Mouse (Mus musculus) c-Kit-negative CD71-positive TER-119-positive erythroid progenitor cells, embryonic 14.5 days (primary cell): Measurements from ENCODE around the gene Cmah.

Experiments
- DNase-seq: peaks from one replicate; pipeline ENCODE4 v3.0.0-alpha.2; 2013; ENCODE audit warnings: low read depth, low spot score

Cmah gene

DNA sequence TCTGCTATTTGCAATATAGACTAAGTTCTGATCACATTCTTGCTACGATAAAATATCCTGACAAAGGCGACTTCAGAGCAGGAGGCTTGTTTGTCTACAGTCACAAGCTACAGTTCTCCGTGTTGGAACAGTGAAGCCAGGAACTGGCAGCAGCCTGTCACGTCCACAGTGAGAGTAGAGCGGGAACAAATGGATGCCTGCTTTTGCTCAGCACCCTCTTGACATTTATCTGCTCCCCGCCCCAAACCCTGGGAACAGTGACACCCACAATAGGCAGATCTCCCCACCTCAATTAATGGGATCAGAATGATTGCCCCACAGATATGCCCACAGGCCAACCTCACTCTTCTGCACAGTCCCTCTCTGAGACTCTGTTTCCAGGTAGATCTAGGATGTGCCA lies 153.6 kb downstream of the Cmah start:
- no peak for DNase-seq

DNA sequence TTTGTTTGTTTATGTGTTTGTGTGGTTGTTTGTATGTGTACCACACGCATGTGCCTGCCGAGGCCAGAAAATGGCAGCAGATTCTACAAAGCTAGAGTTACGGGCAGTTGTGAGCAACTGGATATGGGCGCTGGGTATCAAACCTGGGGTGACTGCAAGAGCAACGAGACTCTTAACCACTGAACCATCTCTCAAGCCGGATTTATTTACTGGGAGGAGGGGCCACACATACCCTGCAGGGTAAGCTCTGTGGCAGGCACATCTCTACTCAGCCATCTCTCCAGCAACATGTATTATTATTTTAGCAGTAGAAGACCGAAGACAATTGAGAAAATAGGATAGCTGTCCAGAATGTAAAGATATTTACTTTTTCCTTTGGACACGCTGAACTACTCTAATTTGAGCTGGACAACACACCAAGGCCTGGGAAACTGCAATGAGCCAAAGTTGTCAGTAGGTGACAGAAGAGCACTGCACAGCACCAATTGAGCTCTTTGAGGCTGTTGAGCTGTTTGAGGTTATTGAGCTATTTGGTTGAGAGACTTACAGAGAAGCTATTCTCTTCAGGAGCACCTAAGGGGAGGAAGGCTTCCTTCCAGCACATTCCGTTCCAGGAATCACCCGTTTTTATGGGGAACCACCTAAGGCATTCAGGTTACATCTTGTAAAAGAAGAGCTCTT lies 154.6 kb downstream of the Cmah start:
- DNase-seq, result no peak

DNA sequence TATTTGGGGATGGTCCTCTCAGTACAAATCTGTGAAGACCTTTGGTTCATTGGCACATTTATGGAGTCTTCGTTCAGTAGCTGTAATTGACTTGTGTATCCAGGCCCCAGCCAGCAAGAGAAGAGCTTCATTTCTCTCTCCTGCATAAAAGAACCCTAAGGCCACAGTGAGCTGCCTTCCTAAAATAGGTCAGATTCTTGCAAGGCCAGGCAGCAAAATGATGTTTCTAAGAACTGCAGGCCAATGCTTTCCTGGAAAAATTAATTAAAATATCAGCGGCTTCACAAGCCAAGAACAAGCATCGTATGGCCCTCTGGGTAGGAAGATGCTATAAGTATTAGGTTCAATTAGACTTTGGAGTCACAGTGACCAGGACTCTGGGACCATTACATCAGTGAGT lies 156.5 kb downstream of the Cmah start:
- no peak for DNase-seq

DNA sequence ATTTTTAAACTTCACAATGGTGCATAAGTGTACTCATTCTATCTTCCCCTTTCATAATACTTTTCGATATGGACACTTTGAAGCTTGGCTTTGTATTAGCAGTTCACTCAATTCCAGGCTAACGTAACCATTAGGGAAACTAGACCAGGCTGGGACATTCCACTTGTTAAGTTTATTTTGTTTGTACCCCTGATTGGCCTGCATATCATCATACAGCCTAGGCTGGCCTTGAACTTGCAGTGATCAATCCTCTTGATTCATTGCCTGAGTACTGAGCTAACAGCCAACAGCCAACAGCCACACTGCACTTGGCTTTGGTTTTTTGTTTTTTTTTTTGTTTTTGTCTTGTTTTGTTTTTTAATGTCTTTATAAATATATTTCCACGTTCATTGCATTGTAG lies 157.6 kb downstream of the Cmah start:
- DNase-seq, result no peak

DNA sequence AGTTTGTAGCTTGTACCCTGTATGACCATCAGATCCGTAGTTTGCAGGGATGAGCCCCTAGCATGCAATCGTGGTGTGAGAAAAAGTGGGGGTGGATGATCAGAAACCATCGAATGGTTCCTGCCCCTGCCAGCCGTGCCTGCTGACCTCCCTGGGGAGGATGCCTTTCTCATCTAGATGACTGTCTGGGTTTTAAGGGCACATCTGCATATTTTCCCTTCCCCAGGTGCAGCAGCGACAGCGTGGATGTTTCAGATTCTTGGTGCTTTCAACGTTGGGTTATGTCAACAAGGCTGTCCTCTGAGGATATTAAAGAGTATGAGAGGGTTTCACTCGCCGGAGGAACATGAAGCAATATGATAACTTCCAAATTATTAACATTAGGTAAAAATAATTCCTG lies 158.8 kb downstream of the Cmah start:
- no peak for DNase-seq

DNA sequence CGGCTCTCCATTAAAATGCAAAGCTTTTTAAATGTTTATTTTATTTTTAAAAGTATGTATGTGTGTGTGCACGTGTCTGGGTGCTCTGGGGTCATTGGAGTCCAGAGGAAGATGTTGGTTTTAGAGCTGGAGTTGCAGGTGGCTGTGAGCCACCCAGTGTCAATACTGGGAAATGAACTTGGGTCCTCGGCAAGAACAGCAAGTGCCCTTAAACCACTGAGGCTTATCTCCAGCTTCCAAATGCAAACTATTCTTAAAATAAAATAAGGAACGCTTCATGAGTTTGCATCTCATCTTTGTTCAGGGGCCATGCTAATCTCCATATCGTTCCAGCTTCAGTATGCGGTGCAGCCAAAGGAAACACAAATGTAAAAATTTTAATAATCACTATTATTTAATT lies 159.2 kb downstream of the Cmah start:
- DNase-seq, result no peak

DNA sequence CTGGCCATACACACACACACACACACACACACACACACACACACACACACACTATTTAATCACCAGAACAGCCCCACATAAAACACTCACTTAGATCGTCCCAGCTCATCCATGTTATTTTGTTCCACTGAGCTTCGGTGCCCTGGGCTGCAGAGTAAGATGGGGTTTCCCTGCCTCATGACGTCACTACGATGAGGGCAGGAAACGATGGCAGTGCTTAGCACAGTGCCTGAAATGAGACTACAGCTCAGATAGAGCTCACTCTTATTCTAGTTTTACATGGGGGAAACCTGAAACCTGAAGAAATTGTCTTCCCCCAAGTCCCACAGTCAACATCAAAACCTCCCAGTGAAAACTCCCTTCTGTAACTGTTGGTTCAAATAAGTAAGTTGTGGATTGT lies 159.9 kb downstream of the Cmah start:
- no peak for DNase-seq

DNA sequence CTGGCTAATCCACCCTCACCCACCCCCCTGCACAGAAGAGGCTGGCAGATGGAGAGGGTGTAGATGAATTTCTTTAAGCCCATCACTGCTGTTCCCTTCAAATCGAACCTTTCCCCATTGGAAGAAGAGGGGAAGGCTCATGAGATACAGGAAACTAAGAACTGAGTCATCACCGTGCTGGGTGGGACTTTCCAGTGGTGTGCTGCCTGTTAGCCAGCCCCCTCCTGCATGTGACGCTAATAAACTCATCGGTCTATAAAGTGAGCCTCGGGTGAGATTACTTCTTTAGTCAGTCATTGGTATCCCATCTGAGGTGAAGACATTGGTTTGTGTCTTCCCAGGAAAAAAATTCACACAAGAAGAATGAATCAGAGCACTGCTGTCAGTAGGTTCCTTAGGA lies 160.3 kb downstream of the Cmah start:
- no peak for DNase-seq

DNA sequence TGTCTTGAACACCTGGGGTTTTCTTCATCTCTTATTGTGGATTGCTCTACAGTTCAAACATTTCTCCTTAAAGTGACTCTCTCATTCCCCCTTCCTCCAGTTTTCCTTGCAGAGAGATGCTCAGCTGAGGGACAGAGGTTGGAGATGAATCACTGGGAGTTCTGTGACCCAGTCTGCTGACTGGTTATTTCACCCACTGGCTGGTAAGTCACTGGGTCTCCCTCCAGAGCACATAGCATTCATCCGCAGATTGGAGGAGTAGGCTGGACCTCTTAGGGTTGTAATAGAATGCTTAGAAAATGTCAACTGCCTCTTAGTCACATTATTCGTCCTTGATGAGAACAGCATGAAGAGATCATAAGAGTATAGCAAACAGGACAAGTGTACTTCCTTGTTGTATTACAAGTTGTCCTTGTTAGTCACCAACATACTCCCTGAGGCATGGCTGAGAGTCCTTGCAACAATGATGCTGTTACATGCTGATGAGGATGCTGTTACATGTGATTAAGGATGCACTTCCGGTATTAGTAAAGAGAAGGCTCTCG lies 161.4 kb downstream of the Cmah start:
- no peak for DNase-seq

DNA sequence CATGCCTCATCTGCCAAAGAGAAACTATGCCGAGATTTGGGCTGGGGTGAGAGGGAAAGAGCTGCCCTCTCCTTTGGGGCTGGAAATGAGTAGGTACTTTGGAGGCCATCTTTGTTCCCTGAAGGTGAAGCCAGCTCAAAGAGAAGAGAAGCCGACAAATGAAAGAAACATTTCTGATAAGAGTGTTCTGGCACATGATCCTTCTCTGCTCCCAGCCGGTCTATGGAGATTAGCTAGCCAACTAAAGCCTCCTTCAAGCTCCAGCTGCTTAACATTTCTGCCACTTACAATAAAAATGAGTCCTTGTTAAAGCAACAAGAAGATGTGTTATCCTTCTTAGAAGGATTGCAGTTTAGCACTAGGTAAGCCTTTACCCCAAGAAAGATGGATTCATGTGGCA lies 162.3 kb downstream of the Cmah start:
- DNase-seq, result no peak

DNA sequence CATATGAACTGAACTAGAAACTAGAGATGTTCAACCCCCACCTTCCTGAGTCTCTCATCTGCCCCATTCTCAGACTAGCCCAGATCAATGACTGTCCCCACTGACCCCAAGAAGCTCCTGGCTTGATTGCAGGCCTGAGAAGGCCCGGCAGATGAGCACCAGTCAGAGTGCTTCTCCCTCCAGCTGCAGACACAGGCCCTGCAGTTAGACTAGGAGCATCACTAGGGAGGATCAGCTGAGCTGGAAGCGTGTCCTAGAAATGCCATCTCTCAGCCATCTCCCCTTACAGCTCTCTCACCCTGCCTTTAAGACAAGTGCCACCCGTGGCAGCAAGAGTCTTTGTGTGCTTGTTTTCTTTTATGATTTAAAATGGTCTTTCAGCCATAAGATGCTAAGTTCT lies 162.8 kb downstream of the Cmah start:
- DNase-seq, result no peak

DNA sequence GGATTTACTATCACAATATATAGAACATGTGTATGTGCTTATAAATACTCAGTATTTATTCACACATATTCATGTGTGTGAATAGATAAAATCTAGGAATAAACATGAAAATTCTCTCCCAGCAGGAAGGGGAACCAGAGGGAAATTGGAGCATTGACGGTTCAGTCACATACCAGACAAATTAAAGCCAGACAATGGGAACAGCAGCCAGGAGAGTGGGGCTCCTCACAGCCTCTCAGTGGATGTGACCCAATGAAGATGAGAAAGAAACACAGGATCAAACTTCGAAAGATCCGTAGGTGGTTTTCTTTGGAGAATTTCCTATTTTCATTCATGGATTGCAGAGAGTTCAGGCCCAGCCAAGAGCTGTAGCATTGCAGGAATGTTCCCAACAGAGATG lies 163.9 kb downstream of the Cmah start:
- no peak for DNase-seq

DNA sequence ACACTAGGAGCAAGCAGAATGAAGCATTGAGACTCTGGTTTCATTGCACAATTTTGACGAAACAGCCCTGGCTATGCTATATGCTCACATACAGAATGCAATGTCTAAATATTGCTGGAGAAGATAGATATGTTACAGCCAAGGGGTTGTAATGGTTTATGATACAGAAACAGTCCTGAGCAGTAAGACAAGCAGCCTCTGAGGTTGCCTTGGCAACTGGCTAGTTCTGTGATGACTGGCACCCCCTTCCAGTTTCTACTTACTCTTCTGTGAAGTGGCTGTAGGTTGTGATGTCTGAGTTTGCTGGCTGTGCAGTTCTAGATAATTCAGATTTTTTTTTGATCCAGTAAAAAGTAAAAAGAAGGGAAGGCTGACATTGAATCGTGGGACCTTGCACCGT lies 166.6 kb downstream of the Cmah start:
- no peak for DNase-seq

DNA sequence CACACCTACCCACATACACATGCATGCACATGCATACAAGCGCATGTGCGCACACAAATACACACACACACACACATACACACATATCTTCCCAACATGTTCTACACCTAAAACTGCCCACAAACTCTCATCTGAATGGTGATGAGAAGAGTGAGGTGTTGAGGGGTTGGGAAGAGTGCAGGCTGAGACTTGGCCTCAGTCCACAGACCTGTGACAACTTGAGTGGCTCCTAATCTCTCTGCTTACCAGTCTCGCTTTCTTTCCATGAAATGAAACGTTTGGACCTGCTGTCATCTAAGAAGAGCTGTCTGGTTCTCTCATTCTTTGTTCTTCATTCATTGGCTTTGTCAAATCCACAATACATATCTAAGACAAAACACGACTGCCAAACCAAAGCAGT lies 169.1 kb downstream of the Cmah start:
- DNase-seq, result no peak

DNA sequence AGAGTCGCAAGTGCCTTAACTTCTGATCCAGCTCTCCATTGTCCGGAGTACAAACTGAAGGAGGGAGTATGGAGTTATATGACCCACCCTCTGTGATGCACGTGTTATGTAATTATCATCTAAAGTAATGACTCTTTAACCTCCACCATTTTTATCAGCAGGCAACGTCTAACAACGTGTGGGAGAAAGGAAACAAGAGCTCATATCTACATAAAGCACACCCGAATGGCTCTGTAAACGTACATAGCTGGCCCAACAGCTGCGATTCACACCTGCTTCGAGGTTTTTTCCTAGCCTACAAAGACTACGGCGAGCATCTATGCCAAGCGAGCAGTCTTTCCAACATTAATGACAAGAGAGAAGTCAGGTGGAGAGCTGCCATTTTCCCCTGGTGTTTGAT lies 169.8 kb downstream of the Cmah start:
- DNase-seq, result no peak

DNA sequence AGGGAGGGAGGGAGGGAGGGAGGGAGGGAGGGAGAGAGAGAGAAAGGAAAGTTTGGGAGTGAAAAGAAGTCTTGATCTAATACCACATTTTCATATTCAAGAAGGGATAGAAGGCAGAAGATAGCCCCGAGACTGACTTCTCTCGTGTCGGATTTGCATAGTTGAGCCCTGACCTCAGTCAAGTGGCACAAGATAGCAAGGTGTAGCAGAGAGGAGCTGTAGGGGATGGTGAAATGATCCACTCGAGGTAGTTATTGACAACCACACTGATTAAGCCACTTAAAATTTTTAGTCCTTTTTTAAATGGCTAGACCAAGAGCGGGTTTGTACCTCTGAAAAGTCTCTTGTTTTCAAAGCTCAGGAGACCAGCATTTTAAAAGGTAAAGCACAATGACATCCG lies 171.1 kb downstream of the Cmah start:
- DNase-seq, result no peak

DNA sequence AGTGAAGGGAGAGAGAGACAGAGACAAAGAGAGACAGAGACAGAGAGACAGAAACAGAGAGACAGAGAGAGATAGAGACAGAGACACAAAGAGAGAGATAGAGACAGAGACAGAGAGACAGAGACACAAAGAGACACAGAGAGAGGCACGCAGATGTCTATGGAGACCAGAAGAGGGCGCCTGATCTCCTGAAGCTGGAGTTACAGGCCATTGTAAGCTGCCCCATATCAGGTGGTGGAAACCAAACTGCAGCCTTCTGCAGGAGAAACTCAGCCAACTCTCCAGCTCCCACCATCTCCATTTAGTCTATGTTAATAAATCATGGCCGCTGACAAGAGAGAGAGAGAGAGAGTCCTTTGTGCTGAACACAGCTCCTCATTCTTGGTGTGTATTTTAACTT lies 172.3 kb downstream of the Cmah start:
- DNase-seq, result peak; percentile 24

DNA sequence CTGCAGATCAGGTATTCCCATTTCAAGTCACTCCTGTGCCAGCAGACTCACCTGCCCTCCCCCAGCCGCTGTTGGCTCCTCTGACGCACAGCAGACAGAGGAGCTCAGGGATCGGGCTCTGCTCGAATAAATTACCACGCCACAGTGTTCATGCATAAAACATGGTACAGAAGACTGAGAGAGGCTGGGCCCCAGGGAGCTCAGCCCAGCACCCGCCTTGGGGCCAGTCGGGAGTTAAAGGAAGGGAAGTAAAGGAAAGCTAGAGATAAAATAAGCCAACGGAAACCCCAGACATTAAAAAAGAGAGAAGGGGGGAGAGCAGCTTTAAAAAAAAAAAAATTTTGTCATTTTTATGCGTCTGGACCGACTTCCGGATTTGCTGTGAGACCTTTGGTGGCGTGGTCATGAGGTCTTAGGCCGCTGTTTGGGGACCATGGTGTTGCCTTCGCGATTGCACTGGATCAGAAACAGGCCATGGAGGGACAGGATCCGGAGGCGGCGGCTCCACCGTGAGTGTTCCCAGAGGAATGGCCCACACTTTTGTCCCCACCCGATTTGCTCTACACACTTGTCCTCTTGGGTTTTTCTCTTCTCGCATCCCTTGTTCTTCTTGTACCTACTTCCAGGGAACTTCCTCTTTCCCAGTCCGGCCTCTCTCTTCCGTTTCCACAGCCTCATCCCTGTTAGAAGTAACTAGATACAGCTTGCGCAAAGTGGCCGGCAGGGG lies 174.1 kb downstream of the Cmah start:
- no peak for DNase-seq

DNA sequence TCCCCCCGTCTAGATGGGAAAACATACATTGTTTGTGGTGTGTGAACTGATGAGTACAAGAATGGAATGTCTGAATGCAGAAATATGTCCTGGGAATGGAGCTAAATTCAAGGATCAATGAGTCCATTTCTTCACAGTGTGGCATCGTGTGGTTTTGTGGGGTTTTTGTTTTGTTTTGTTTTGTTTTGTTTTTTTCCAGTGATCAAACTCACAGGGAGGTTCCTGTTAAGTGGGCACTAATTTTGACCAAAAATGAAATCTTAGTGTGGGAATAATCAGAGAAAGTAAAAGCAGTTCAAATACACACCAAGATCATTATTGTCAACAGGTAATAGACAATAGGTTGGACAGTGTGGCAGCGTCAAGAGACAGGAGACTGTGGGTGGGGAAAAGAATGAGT lies 174.7 kb downstream of the Cmah start:
- no peak for DNase-seq

DNA sequence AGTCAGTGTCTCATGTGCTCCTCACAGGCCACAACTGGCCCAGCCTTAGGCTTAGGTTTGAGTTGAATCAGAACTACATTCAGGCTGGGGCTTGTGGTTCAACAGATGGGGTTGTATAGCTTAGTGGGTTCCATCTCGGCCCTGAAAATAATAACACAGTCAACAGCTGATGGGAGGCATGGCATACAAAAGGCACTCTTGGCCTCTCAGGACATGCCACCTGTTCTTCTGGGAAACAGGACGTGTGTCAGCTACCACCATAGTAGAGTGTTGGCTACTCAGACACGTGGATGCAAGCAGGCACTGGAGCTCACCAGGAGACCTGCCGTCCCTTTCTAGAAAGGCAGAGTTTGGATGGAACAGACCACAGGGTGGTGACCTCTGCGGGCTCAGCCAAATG lies 178.6 kb downstream of the Cmah start:
- no peak for DNase-seq

DNA sequence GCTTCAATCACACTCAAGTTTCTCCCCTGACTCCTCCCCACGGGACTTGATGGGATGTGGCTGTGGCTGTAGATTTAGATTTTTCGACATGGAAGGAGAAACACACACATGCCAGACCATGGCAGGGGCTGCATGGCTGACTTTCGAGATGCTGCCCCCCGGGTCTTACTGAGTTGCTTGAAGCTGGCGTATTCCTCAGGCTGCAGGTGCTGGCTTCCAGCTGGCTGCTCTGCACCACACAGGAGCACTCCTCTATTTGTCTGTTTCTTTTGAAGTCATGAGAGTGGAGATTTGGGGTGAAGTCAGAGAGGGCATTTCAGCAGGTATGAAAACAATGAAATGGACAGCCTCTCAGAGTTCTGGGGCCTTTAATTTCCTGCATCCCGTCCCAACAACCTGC lies 180.0 kb downstream of the Cmah start:
- no peak for DNase-seq

DNA sequence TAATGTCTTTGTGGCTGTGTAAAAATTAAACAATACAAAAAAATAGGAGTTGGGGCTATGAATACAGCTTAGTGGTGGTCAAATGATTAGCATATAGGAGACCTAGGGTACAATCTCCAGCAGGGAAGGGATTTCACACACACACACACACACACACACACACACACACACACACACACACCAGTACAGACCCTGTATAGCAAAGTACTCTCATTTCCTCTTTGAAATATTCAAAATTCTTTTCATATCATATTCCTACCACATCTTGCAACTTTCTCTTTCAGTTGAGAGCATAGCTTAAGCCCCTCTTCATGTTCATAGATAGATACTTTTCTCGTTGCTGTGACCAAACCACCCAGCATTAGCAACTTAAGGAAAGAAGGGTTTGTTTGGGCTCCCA lies 181.7 kb downstream of the Cmah start:
- DNase-seq, result no peak

DNA sequence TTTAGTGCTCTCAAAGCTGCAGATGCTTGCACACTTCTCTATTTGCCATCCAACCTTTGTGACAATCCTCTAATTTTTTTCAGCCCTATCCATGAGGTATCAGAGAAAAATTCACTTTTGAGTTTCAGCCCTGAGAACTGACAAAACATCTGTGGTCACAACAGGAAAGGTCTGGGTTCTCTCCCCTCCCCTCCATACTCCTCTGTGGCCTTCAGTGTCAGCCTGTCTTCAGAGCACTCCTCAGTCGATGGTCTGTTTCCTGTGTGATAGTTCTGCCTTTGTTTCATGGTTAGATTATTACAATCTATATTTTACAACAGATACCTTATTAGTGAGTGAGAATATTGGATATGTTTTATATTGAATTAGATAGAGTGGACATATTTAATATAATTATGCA lies 184.2 kb downstream of the Cmah start:
- no peak for DNase-seq
